Mouse (Mus musculus) right cerebral cortex, postnatal 4 days (tissue): ENCODE data around the gene Mdm4.

Source experiments
- DNase-seq: peaks from one replicate; pipeline ENCODE4 v3.0.0-alpha.2; 2022

The Mdm4 gene

GRCm38 (mm10) chr1:133030461-133030860 lies at the start of gene Mdm4:
Gene Mdm4 (minus strand): TSS chr1:133030561.
- no peak for DNase-seq

GRCm38 (mm10) chr1:133080079-133080561 lies 49.8 kb upstream of the Mdm4 start:
- no peak for DNase-seq

GRCm38 (mm10) chr1:133079509-133079908 lies 49.1 kb upstream of the Mdm4 start:
- DNase-seq, result no peak

GRCm38 (mm10) chr1:133078338-133078727 lies 48.0 kb upstream of the Mdm4 start:
- no peak for DNase-seq

GRCm38 (mm10) chr1:133077606-133078337 lies 47.4 kb upstream of the Mdm4 start:
- DNase-seq, result no peak

- DNase-seq, result no peak
These were observed 46.5 kb upstream of the Mdm4 start for GRCm38 (mm10) chr1:133076681-133077514.

GRCm38 (mm10) chr1:133075651-133076400 lies 45.5 kb upstream of the Mdm4 start:
- DNase-seq, result no peak

GRCm38 (mm10) chr1:133074541-133074940 lies 44.2 kb upstream of the Mdm4 start:
- DNase-seq, result no peak

- DNase-seq, result no peak
These were observed 43.0 kb upstream of the Mdm4 start for GRCm38 (mm10) chr1:133073327-133073856.

GRCm38 (mm10) chr1:133071666-133072381 lies 41.5 kb upstream of the Mdm4 start:
- DNase-seq, result peak; percentile 55

- no peak for DNase-seq
These were observed 39.8 kb upstream of the Mdm4 start for GRCm38 (mm10) chr1:133070157-133070556.

- no peak for DNase-seq
These were observed 39.1 kb upstream of the Mdm4 start for GRCm38 (mm10) chr1:133069275-133070120.

GRCm38 (mm10) chr1:133068669-133069274 lies 38.4 kb upstream of the Mdm4 start:
- no peak for DNase-seq

- DNase-seq, result no peak
These were observed 37.9 kb upstream of the Mdm4 start for GRCm38 (mm10) chr1:133068268-133068667.

GRCm38 (mm10) chr1:133063164-133063563 lies 32.8 kb upstream of the Mdm4 start:
- DNase-seq, result no peak

GRCm38 (mm10) chr1:133060681-133061080 lies 30.3 kb upstream of the Mdm4 start:
- DNase-seq, result no peak

- no peak for DNase-seq
These were observed 29.2 kb upstream of the Mdm4 start for GRCm38 (mm10) chr1:133059592-133059991.

- no peak for DNase-seq
These were observed 27.1 kb upstream of the Mdm4 start for GRCm38 (mm10) chr1:133057345-133058034.

- no peak for DNase-seq
These were observed 24.0 kb upstream of the Mdm4 start for GRCm38 (mm10) chr1:133054326-133054725.

GRCm38 (mm10) chr1:133053034-133053433 lies 22.7 kb upstream of the Mdm4 start:
- no peak for DNase-seq
